Comparison of ENCODE assay signal across 14 mouse cellular contexts in genomic region chr12:48391008-48391407, GRCm38 (mm10).
DNase-seq lines count a peak whose midpoint lies in the region; ATAC-seq and TF ChIP-seq lines count a peak whose summit lies in the region.
"Had no signal": no experiment of that assay in that cellular context is flagged by ENCODE, and none has a peak within 500 bp of the region (broad histone marks: within the 10 kb centered on the region; RNA-seq: fewer than 3 reads in every experiment).

No protein-coding gene starts in this region.

- no peak for ATAC-seq in hindbrain, postnatal 0 days
- no peak for ATAC-seq in hindbrain, embryonic 14.5 days (ENCODE audit: low FRiP score)
- no peak for ATAC-seq in megakaryocyte, adult 5-6 weeks (ENCODE audit: poor library complexity, severe bottlenecking)
- ATAC-seq: CD4-positive, CD25-positive, alpha-beta regulatory T cell, adult 4 months; intestine, embryonic 15.5 days had no signal

- no peak for TF ChIP-seq POLR2A in brain, embryonic 14.5 days (IDR thresholded peaks at IDR 0.05; ENCODE audit: borderline replicate concordance, extremely low read depth, insufficient read depth, insufficient read length, poor library complexity, severe bottlenecking)

- H3K36me3 ChIP-seq in hindbrain, postnatal 0 days (ENCODE audit: insufficient read depth, low read length) = no peaks in the 10 kb centered on the region
- H3K36me3 ChIP-seq in hindbrain, embryonic 14.5 days (replicated peaks; ENCODE audit: control insufficient read depth, insufficient read depth) = no peaks in the 10 kb centered on the region
- H3K36me3 ChIP-seq: intestine, embryonic 15.5 days had no signal

- peak; percentile 35 for TF ChIP-seq CTCF in hindbrain, postnatal 0 days (IDR thresholded peaks at IDR 0.05; ENCODE audit: low read depth)
- TF ChIP-seq CTCF in brain, embryonic 14.5 days (IDR thresholded peaks at IDR 0.05; ENCODE audit: borderline replicate concordance, extremely low read depth, insufficient read depth, insufficient read length) = peak; percentile 45; the same call in 1 of the 2 replicates

- no peaks in the 10 kb centered on the region for H3K4me1 ChIP-seq in hindbrain, postnatal 0 days (ENCODE audit: insufficient read depth, low read length)
- no peaks in the 10 kb centered on the region for H3K4me1 ChIP-seq in hindbrain, embryonic 14.5 days (replicated peaks; ENCODE audit: control insufficient read depth, insufficient read depth, low read length)
- H3K4me1 ChIP-seq: intestine, embryonic 15.5 days had no signal

- no peak overlapping the region for H3K27ac ChIP-seq in hindbrain, postnatal 0 days
- H3K27ac ChIP-seq in hindbrain, embryonic 14.5 days = no peak overlapping the region
- H3K27ac ChIP-seq: intestine, embryonic 15.5 days; kidney, postnatal 0 days had no signal

- H3K4me3 ChIP-seq in hindbrain, postnatal 0 days (ENCODE audit: low read length) = no peak overlapping the region
- H3K4me3 ChIP-seq in hindbrain, embryonic 14.5 days (replicated peaks; ENCODE audit: low read length) = no peak overlapping the region
- H3K4me3 ChIP-seq: intestine, embryonic 15.5 days had no signal

- no peak overlapping the region for H3K9ac ChIP-seq in hindbrain, postnatal 0 days (replicated peaks; ENCODE audit: low read length)
- no peak overlapping the region for H3K9ac ChIP-seq in hindbrain, embryonic 14.5 days
- H3K9ac ChIP-seq: intestine, embryonic 15.5 days had no signal

- 62% methylated on average over 4 of the region's 4 CpGs for WGBS in hindbrain, postnatal 0 days
- 62% methylated on average over 4 of the region's 4 CpGs for WGBS in hindbrain, embryonic 14.5 days

- peak; percentile 48 for DNase-seq in hindbrain, postnatal 0 days (ENCODE audit: low spot score)
- no peak for DNase-seq in hindbrain, embryonic 14.5 days (ENCODE audit: low spot score)
- peak; percentile 42 for DNase-seq in retina, embryonic 14.5 days (ENCODE audit: low spot score)
- no peak for DNase-seq in retina, postnatal 1 day
- DNase-seq in brain, embryonic 14.5 days (ENCODE audit: low read depth) = peak; percentile 35
- no peak for DNase-seq in layer of hippocampus, postnatal 36 days
- DNase-seq: cerebellum, adult 18-20 months; lung, adult 2 months; lung, postnatal 4 days; thymus, postnatal 36 days had no signal

- no peak overlapping the region for H3K4me2 ChIP-seq in hindbrain, postnatal 0 days (ENCODE audit: low read depth, low read length)
- H3K4me2 ChIP-seq in hindbrain, embryonic 14.5 days (replicated peaks) = no peak overlapping the region
- H3K4me2 ChIP-seq: intestine, embryonic 15.5 days had no signal

- H3K27me3 ChIP-seq in hindbrain, postnatal 0 days (ENCODE audit: insufficient read depth, low read length) = no peaks in the 10 kb centered on the region
- H3K27me3 ChIP-seq in hindbrain, embryonic 14.5 days (ENCODE audit: control insufficient read depth, insufficient read depth, low read length) = no peaks in the 10 kb centered on the region
- H3K27me3 ChIP-seq: intestine, embryonic 15.5 days had no signal

- no peaks in the 10 kb centered on the region for H3K9me3 ChIP-seq in hindbrain, postnatal 0 days (ENCODE audit: low read length)
- H3K9me3 ChIP-seq in hindbrain, embryonic 14.5 days (ENCODE audit: control insufficient read depth, low read length) = no peaks in the 10 kb centered on the region
- H3K9me3 ChIP-seq: intestine, embryonic 15.5 days had no signal

Comparison
In these comparisons a context has a peak if more than half of its experiments do, and no peak if none do; other contexts are left out.
1. DNase-seq: peak in hindbrain, postnatal 0 days (single experiment), retina, embryonic 14.5 days (single experiment) and brain, embryonic 14.5 days (single experiment); none in hindbrain, embryonic 14.5 days (single experiment), retina, postnatal 1 day (single experiment) and layer of hippocampus, postnatal 36 days (0 of 2).